Mouse (Mus musculus): Measurements from ENCODE around the gene Bpgm.

Gene Bpgm

GRCm38 (mm10) chr6:34483811-34484210, 7.8 kb downstream of the Bpgm start:
- DNase-seq (ENCODE audit: low spot score in 2 of 2) = no peak

GRCm38 (mm10) chr6:34486071-34486626, 10.1 kb downstream of the Bpgm start:
- DNase-seq (ENCODE audit: low spot score in 2 of 2) = peak; percentile 31 to 33

DNA sequence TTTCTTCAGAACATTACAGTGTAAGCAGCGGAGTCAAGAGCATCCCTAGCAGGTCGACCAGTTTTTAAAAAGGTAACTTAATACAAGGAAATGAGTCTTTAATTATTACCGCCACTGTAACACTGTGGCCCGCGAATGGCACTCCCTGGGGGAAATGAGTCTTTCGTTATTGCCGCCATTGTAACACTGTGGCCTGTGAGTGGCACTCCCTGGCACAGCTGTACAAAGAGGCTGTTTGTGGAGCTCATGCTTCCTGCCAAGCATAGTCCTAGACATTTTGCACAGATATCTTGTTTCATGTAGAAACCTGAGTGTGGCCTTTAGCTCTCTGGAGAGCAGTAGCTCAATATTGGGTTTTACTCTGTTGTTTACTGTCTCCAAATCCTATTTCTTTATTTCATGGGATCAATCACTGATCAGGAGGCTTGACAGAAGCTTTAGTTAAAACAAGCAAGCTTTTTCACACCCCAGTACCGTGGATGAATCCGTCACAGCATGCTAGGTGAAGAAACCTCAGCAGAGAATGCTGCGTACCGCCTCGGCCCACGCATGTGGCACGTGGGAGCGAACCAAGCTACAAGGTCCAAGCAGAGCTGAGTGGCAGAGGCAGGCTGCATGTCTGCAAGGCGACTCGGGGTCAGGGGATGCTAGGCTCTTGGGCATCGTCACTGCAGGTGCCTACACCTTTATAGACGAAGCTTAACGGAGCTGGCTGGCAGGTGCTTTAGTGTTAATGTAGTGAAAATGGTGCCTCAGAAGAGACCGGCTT, 17.5 kb downstream of the Bpgm start:
- DNase-seq (ENCODE audit: low spot score in 2 of 2) = no peak

- DNase-seq (ENCODE audit: low spot score in 2 of 2) = no peak
Measured at GRCm38 (mm10) chr6:34495140-34495551, 19.1 kb downstream of the Bpgm start.

DNA sequence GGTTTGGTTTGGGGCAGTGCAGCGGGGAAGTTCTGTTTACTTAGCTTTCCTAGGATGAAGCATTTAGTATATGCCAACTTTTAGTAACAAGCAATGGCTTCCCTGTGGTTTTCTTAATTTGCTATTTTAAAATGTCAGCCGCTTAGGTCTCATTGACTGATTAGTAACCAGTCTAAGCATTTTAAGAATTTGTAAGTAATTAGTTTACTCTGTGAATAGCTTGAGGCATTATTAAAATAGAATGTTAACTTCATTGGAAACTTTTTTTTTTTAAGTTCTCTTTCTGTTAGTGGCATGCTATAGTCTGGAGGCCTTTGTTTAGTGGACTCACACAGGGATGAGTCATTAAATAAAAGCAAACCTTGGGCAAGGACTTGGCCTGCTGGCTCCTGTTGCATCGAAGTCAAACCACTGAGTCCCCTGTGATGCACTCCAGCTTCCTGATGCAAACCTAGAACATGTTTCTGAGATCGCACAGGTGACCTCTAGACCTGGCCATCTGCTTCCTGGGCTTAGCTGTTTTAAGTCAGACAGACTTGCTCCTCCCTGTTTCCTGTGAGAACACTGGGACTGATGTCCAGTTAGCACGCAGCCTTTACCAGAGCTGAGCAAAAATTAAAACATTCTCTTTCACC, 22.1 kb downstream of the Bpgm start:
- DNase-seq (ENCODE audit: low spot score in 2 of 2) = no peak

- DNase-seq (ENCODE audit: low spot score in 2 of 2) = no peak
Measured at GRCm38 (mm10) chr6:34502291-34502690, 26.3 kb downstream of the Bpgm start.

- DNase-seq (ENCODE audit: low spot score in 2 of 2) = no peak
Measured at GRCm38 (mm10) chr6:34505957-34506356, 29.9 kb downstream of the Bpgm start.

DNA sequence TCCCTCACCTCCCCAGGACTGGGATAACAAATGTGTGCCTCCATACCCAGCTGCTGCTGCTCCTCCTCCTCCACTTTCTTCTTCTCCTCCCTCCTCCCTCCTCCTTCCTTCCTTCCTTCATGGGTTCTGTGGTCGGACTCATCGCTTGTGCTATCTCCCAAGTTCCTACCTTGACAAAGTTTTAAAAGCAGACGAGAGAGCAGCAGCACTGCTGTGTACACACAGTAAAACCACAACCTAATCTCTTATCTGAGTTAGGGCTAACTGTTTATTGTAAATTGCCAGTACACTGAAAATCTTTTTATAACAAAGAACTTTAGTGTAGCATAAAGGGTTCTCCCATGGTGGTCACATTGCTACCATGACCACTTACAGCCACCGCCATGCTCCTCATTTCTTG, 31.6 kb downstream of the Bpgm start:
- DNase-seq (ENCODE audit: low spot score in 2 of 2) = no peak

GRCm38 (mm10) chr6:34508016-34508415, 32.0 kb downstream of the Bpgm start:
- DNase-seq (ENCODE audit: low spot score in 2 of 2) = no peak

DNA sequence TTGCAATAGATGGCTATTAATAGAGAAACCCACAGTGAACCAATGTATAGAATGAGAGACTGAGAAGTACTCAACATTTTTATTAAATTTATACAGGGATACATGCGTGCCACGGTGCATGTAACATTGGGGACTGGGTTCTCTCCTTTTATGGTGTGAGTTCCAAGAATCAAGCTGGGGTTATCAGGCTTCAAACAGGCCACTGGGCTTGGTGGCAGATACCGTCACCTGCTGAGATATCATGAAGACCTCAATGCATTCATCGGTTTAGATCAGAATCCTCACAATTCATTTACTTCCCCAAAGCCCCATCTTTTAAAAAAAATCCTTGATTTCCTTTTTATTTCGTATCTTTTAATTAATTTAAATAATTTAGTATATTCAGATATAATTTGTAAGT, 34.3 kb downstream of the Bpgm start:
- DNase-seq (ENCODE audit: low spot score in 2 of 2) = no peak

DNA sequence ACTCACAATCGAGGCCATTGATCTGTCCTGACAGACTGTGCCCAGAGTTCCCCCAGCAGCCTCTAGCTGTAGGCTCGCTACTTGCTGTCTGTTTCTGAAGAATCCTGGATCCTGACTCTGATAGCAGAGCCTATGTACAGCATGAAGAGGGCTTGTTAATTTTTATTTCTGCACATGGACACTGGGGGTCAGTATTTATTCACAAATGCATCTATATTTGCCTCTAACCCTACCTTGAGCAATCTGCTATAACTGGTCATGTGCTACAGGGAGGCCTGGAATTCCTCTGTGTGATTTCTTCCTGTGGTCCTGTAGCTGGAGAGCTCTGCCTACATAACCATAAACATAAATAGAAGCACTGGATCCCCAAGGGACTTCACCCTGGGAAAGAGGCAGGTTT, 35.4 kb downstream of the Bpgm start:
- DNase-seq (ENCODE audit: low spot score in 2 of 2) = no peak

DNA sequence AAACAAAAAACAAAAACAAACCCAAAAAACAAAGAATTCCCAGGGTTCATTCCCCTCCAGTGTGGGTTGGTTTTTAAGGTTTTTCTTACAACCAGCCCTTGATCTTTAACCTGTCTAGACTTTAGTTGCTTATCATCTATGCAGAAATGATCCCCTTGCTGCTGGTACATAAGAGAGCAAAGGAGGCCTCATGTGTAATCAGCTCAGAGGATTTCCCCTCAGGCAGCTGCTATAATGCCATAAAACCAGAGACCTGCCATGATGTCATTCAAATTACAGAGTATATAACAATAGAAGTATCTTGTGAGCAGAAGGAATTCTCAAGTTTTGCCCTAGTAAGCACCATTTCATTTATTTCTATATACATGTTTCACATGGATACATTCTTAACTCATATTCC, 36.7 kb downstream of the Bpgm start:
- no peak for DNase-seq (ENCODE audit: low spot score in 2 of 2)

- no peak for DNase-seq (ENCODE audit: low spot score in 2 of 2)
Measured at GRCm38 (mm10) chr6:34514655-34515054, 38.6 kb downstream of the Bpgm start.

- no peak for DNase-seq (ENCODE audit: low spot score in 2 of 2)
Measured at GRCm38 (mm10) chr6:34515098-34515782, 39.2 kb downstream of the Bpgm start.

- no peak for DNase-seq (ENCODE audit: low spot score in 2 of 2)
Measured at GRCm38 (mm10) chr6:34515783-34516099, 39.7 kb downstream of the Bpgm start.

DNA sequence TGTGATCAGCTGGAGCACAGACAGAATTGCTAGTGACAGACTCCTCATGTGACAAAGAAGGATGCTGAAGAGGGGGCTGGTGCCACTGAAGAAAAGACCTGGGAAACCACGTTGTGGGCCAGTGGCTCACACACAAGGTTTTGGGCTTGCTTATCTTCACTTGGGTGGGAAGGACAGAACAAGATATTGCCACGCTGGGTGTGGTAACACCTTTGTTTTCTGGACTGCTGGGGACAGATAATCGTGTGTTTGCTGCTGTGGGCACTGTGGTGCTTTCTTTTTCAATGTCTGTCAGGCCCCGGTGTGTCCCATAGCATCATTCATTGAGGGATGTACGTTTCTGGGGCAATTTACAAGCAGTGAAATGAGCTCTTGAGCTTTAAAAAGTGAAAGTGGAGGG, 41.7 kb downstream of the Bpgm start:
- DNase-seq (ENCODE audit: low spot score in 2 of 2) = no peak

- no peak for DNase-seq (ENCODE audit: low spot score in 2 of 2)
Measured at GRCm38 (mm10) chr6:34519087-34519486, 43.1 kb downstream of the Bpgm start.

- DNase-seq (ENCODE audit: low spot score in 2 of 2) = no peak
Measured at GRCm38 (mm10) chr6:34520491-34520890, 44.5 kb downstream of the Bpgm start.

DNA sequence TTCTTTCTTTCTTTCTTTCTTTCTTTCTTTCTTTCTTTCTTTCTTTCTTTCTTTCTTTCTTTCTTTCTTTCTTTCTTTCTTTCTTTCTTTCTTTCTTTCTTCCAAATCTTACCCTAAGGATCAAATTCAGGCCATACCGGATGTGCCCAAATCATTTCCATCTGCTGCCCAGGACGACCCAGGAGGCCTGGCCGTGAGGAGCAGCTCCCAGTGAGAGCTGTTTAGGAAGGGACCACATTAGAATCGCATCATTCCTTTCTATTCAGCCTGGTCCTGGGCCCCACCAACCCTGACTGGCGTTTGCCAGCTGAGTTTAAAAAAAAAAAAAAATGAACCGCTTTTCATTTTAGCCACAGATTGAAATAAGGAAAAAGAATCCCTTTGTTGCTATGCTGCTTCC, 44.9 kb downstream of the Bpgm start:
- no peak for DNase-seq (ENCODE audit: low spot score in 2 of 2)

DNA sequence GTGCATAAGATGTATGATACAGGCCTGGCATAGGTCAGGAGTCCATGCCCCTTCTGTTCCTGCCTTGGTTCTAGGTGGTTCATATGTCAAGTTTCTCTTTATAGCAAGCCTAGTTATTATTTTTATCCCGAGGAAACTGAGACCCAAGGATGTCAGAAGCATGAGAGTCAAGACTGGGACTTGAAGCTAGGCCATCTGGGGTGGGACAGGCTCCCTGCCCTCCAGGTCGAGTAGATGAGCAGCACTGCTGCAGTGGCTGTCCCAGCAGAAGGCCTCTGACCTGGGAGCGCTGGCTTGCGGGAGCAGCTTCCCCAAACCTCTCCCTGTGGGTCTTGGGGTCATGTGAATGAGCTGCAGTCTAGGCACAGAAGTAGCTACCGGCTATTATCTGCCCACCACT, 47.5 kb downstream of the Bpgm start:
- no peak for DNase-seq (ENCODE audit: low spot score in 2 of 2)

GRCm38 (mm10) chr6:34525499-34525924, 49.5 kb downstream of the Bpgm start:
- DNase-seq (ENCODE audit: low spot score in 2 of 2) = no peak

DNA sequence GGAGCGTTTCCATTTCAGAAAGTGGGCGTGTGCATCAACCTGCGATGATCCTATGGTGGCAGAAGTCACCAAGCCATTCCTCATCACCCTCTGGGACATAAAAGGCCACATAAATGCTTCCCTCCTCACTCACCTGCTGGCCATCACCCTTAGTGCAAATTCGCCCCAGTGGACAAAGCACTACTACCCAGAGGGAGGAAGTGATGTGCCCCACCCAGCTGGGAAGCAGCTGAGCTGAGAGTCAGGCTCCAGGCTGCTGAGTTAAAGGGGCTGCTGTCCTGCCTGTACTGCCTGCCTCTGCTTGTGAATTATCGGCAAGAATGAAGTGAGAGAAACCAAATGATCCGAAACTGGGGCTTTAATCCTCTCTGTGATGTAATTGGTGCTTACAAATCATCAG, 49.9 kb downstream of the Bpgm start:
- no peak for DNase-seq (ENCODE audit: low spot score in 2 of 2)

DNA sequence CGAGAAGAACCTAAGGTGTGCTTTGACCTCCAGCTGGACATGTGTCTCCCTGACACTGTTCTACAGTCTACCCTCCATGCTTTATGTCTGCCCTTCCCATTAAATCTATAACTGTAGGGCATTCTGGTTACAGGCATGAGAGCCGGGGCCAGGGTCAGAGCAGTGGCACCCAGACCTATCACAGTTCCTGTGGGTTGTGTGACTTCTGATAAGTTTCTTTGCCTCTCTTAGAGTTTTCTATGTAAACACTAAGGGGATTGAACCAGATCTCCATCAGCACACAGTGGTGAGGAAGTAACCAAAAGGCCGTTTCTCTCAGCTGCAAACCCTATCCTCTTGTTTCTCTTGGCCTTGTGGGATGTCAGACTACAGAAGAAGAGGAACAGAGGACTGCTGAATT, 50.4 kb downstream of the Bpgm start:
- DNase-seq (ENCODE audit: low spot score in 2 of 2) = no peak
